Mouse (Mus musculus) lung, postnatal 25 days (tissue): ENCODE measurements around the gene Zfp704.

Experiments used
- DNase-seq: peaks from one replicate; pipeline ENCODE4 v3.0.0; 2022; ENCODE audit warnings: low spot score

Zfp704 gene

DNA sequence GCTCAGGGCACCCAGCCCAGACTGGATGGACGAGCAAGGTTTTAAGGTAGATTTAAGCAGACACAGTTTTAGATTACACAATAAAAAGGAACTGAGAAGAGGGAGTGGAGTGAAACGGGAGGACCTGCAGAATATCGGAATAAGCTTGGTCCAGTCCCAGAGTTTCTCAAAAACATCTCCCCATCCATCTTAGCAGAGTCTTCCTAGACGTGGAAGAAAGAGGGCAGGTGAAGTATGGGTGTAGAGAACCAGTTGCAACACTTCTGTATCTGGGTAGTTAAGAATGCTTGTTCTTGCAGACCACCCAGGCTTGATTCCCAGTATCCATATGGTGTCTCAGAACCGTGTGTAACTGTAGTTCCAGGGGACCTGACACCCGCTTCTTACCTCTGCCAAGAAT, 149.6 kb downstream of the Zfp704 start:
- DNase-seq, result no peak

DNA sequence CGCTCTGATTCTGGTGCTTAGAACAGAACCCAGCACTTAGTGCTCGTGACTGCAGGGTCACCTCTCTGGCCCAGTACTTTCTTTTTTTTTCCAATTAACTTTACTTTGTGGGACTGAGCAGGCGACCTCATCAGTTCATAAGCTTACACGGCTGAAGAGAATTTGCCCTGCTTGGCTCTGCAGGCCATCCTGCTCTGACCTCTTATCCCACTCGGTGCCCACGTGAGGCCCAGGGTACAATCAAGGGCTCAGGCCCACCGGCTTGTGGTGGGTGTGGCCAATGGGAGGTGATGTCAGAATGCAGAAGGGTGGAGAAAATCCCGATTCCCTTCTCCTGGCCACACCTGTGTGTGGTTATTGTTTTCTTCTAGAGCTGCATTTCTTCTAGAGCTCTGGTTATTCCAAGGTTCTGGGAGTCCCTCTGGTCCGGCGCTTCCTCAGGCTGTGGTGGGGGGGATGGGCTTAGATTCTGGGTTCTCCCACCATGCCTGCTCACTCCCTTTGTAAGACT, 153.4 kb downstream of the Zfp704 start:
- DNase-seq, result no peak

DNA sequence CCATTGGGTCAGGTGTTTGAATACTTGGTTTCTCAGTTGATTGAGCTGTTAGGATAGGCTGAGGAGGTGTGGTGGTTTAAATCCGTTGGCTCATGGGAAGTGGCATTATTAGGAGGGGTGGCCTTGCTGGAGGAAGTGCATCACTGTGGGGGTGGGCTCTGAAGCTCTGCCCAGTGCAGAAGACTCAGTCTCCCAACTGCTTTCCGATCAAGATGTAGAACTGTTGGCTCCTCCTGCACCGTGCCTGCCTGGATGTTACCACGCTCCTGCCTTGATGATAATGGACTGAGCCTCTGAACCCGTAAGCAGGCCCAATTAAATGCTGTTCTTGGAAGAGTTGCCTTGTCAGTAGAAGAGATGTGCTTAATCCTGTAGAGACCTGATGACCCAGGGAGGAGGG, 154.5 kb downstream of the Zfp704 start:
- no peak for DNase-seq

DNA sequence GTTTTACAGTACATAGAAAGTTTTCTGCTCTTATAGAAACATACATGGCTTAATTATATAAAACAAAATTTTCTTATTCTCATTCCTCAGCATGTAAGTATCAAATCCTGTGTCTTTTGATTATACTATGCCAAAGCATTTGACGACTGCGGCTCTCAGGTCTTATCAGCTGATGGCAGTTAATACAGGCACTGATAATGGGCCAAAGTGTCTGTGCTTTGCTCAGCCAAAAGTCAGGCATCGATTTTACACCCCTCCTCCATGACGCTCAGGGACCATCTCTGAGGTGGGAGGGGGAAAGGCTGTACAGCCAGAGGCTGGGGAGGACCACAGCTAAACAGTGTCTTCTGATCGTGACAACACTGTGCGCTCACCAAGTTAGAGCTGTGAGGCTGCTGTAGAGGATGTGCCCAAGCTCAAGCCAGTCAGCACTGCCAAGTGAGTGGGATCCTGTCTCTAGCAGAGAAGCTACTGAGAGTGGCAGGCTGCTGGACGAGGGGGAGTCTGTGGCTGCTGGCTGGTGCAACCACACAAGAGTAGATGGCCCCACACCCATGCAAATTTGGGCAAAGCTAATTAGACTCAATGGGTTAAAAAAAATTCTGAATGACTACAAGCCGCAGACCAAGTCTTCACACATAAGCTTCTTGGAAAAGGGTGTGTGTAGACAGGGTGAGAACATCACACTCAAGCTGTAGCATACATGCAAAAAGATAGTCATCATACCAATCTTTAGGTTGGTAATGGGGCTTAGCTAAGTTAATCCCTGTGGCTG, 155.1 kb downstream of the Zfp704 start:
- DNase-seq, result no peak

DNA sequence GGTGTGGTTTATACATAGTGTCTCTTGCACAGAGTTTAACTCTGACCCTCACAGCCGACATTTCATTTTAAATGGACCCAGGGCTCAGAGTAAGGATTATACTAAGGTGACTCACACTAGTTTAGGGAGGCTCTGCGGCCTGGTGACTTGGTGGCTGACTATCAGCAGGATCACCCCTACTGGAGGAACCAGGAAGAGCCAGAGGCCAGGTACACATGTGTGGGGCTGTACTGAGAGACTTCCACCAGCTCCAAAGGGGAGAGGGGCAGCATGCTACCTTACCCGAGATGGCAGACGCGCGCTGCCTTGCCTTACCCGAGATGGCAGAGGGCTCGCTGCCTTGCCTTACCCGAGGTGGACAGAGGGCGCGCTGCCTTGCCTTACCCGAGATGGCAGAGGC, 159.4 kb downstream of the Zfp704 start:
- no peak for DNase-seq

DNA sequence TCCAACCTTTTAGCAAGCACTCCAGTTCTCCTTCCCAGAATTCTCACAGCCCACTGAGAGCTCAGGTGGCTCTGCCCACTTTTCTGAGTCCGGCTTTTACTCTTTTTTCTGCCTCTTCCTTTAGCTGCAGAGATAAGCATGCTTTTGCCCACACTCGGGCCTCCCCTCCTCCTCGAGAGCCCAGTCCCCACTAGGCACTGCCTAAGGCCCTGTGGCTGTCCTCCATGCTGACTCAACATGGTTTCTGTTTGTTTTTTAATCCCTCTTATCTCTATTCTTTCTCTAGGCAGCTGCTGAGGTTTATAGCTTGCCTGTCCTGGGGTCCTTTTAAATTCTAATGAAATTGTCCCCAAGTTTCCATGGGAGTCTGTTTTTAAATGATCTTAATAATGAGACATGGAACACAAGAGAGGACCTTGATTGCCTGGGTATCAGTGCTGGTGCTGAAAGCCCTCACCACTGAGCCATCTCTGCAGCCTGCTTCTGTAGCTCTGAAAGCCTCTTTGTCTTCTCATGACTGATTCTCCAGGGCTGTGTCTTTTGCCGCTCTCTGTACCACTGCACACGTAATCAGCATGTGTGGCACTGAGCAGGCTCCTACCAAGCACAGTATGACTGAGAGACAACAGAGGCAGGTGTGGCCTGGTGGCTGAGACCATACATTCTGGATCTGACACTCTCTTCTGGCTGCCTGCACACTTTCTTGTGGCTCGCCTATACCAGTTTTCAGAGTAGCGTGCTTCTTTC, 160.5 kb downstream of the Zfp704 start:
- DNase-seq, result no peak

DNA sequence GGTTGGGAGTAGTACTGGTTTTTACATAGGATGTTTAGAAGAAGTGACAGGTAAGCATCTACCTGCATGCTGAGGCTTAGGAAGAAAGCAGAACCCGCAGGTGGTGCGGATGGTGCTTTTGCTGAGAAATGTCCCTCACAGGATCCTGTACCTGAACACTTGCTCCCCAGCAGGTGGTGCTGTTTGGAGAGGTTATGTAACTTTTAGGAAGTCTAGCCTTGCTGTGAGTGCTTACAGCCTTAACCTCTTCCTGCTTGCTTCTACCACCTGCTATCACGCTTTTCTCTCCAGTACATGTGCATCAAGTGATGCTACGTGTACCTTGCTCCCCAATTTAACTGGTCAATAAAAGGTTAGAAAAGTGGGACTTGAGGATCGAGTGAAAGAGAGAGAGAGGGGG, 161.3 kb downstream of the Zfp704 start:
- no peak for DNase-seq

DNA sequence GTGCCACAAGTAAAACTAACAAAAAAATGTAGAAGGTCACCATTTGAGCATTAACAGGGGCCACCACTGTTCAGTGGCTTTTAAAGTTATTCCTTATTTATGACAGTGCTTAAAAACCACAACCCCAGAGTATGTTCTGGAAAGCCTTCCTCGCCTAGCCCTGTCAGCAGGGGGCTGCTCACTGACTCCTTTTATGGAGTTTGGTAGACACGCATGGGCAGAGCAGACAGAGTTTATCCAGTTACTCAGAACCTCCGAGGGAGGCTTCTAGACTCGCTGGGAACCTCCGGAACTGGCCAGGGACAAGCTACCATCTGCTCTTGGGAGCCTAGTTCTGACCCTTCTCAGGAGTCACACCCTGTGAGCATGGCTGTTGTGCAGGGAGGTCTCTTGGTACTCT, 165.3 kb downstream of the Zfp704 start:
- DNase-seq, result no peak

DNA sequence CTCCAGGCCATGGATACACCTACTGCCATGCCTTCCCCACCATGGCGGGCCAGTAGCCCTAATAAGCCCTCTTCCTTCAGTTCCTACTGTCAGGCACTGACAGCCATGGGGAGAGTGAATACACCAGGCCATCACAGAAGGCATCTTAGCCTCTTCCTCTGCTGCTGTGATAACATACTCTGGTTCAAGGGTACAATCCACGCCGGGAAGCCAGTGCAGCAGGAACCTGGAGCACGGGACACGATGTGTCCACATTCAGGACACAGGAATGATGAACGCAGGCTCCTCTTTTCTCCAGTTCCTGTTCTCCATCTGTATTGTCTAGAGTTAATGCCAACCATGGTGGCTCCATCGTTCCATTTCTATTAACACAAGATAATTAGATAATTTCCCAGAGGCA, 165.9 kb downstream of the Zfp704 start:
- DNase-seq, result no peak

DNA sequence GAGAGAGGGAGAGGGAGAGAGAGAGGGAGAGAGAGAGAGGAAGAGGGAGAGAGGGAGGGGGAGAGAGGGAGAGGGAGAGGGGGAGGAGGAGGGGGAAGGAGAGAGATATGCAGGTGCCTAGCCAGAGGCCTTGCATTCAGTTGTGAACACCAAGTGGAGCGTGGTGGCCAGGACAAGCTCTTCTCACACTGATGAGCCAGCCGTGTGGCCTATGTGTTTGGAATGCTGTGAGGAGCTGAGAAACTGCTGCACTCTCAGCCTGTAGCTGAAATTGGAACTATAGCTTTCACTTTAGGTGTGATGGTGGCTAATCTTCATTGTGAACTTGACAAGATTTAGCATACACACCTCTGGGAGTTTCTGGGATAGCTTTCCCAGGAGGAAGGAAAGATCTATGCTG, 166.4 kb downstream of the Zfp704 start:
- DNase-seq, result no peak

DNA sequence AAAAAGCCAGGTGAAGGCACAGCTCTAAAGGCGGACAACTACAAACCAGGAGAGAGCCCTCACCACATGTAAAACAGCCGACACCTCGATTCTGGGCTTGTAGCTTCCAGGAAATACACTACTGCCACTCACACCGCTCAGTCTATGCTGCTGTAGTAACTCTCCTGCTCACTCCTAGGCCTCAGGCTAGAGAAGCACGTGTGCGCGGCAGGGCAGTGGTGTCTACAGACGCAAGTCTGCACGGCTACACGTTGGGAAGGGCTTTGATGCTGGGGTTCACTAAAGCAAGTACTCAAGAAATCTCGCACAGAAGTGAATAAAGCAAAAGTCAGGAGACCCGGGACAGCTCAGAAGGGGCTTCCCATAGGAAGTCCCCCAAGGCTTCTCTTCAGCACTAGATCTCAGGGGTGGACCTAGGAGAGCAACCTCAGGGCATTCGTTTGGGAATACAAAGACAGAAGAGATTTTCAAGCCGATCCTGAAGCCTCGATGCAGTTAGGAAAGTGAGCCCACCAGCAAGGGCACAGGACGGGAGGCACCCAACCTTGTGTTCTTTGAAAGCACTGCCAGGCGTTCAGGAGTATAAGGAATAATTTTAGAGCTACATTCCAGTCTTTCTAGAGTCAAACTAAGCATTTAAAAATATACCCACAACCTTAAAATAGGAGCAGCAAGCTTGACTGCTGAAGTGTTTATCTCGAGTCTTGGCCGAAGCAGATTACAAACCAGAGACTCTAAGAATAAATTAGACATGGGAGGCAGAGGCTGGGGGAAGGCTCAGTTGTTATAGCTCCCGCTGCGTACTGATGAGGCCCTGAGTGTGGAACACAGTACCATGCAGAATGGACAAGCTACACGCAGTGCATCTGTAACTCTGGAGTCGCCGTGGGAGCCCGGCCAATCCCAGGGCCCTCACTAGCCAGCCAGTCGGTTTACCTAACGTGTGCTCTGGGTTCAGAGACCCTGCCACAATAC, 168.0 kb downstream of the Zfp704 start:
- no peak for DNase-seq

DNA sequence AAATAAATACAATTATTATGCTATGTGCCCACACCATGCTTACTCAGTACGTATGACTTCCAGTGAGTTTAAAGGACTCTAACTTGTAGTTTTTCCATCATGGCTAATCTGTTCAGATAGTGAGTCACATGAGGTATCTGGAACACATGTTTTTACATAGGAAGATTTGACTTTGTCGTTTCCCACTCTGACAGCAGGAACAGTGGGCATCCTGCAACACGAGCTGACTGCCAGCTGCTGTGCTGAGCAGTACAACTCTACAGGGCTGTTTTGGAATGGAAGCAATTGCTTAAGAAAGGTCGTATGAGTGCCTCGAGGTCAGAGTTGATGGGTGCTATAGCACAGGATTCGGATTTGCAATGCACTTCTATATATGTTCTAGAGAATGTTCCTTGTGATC, 169.4 kb downstream of the Zfp704 start:
- no peak for DNase-seq

DNA sequence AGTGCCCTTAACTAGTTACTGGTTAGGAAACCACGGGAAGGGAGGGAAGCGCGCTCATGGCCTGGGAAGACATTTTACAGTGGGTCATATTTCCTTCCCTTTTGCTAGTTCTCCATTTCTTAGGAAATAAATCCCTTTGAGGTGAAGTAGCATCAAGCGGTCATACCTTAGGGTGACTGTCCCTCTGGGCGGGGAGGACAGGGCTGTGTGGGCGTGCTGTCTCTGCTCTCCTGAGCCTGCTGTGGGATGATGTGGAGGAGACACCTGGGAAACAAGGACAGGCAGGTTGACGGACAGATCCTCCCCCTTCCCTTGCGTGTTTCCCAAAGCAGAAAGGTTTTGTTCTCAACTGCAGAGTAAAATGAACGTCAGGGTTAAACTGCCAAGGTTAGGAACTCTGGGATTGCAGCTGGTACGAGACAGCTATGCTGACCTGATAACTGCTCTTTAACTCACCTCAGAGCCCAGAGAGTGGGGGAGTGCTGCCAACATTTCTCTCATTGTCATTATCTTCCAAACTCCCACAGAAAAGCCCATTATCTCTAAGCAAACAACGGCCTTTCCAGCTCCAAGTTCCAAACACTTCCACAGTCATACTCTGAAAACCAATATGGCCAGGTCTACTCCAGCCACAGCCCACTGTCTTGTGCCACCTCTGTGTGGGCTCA, 170.1 kb downstream of the Zfp704 start:
- no peak for DNase-seq

DNA sequence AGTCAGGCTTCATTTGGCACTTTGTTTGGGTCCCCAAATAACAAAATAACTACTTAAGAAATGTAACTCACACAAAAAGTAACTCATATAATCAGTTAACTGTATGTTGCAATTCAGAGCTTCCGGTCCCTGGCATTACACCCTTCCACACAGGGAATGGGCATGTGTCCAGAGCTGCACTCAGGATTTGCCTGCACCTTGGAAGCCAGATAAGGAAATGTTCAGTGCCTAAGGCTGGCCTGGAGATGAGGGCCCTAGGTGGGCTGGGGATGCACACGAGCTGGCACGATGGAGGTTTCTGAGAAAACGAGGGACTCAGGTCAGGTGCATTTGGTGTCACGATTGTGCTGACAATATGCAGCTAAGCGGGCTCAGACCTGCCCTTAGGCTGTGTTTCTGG, 173.6 kb downstream of the Zfp704 start:
- peak; percentile 51 for DNase-seq

DNA sequence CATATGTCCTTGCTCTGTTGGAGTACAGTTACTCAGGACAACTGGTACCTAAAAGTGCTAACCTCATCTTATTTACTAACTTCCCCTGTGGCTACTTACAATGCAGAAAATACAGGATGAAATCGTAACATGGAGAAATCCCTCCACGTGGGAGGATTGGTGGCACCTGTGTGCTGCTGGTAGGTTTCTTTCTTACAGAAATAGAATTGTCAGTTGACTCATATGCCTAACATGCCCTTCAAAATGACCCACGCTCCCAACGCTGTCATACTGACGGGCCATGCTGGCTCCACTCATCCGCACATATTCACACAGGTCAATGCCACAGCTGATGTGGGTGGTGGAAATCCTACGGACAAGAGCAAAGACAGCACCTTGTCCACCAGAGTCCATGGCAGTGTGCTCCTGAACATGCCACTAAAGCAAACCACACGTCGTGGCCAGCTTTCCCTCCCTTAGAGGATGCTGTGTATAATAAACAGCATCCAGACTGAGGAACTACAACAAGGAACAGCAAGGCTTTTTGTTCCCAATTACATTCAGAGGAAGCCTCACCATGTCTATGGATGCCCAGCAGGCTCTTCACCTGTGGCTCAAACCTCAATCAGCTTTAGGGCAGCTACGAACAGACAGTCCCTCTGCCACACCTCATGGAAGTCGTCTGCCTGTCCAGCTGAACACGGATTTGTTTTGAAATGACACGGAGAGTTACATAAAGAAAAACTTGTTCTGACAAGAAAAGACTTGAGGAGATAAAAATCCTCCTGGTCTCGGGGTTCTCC, 175.3 kb downstream of the Zfp704 start:
- no peak for DNase-seq

DNA sequence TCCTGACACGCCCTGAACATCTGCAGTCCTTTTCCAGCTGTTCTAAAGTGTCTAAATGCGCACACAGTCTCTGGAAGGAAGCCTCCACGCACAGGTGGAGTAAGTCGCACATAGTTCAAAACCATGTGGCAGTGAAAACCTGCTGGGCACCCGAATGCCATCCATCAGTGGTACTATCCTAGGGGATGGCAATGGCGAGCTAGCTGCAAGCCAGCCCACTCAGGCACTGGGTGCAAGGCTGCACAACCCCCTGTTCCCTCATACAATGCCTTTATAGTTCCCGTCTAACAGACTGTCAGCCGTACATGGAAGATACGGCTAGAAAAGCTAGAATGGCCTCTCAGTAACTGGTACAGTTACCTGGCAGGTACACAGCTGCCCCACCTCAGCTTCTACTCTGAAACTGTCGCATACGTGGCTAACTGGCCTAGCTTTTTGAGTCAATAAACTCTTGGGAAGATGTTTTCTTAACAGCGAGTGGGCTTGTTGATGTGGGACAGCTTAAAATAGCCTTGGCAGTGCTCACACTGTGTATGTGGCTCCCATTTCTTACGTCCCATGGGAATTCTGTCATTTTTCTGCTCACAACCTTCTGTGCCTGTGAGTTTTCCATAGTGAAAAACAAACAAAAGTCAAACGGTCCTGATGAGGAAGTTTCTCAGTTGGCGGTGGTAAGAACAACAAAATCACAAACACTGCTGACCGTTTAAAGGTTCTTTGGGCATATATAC, 176.9 kb downstream of the Zfp704 start:
- peak; percentile 10 for DNase-seq

DNA sequence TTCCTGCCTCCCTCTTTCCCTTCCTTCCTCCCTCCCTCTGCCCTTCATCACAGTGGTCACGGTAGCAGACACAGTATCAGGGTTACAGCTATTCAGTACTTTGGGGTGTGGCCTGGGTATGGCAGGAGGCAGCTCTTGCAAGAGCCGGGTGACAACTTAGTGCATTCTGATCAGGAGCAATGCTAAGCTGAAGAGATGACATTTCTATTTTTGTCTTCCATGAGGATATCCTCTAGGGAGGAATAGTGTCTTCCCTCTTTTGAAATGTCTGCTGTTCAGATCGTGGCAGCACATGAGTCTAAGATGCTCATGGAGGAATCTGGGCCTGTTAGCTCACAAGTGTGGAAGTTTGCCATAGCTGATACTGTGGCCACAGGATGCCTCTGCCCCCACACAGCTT, 177.7 kb downstream of the Zfp704 start:
- no peak for DNase-seq

DNA sequence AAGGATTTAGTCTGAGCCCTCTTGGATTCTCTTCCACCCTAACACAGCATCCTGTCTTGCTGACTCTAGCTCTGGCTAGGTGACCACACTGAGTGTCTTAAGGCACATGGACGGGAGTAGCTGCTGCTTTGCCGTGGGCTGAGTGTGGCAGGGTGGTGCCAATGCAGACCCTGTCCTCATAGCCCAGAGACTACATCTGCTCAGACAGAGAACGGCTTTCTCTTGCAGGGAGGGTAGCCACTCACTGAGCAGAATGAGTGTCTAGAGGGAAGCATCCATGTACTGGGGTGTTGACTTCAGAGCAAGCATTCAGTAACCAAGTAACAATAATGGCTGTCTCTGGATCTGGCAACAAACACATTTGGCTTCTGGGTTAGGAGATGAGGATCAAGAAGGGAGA, 179.9 kb downstream of the Zfp704 start:
- DNase-seq, result no peak

DNA sequence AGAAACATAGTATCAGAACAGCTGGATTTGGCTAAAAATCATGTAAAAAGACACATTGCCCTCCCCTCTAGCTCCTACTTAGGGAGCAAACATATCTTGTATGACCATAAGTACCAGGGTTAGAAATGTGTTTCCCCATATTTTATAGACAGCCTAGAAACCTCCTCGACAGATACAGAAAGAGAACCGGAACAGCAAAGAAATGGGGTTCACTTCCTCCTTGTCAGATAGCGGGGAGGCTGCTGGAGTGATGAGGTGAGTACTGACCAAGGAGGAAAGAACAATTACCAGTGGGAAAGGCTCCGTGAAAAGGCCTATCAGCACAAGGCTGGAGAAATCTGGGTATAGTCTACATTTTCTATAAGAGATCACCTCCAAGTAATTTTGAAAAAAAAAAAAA, 182.1 kb downstream of the Zfp704 start:
- DNase-seq, result no peak

DNA sequence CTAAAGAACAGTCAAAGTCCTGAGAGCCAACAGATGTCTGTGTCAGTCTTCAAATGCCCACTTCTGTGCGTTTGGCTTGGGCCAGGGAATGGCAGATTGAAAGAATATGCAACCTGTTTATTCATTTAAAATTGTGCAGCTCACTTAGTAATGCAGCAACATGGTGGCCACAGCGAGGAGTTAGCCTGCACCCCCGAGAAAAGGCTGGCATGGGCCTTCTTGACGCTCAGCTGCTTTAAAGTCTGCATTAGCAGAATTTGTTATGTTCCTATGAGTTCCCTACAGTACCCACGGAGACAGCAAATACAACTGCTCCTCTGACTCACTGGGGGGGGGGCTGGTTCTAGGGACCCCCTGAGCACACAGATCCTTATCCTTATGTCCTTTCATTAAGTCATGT, 184.2 kb downstream of the Zfp704 start:
- DNase-seq, result no peak
